Mouse (Mus musculus): ENCODE results near the gene Jdp2.

DNA sequence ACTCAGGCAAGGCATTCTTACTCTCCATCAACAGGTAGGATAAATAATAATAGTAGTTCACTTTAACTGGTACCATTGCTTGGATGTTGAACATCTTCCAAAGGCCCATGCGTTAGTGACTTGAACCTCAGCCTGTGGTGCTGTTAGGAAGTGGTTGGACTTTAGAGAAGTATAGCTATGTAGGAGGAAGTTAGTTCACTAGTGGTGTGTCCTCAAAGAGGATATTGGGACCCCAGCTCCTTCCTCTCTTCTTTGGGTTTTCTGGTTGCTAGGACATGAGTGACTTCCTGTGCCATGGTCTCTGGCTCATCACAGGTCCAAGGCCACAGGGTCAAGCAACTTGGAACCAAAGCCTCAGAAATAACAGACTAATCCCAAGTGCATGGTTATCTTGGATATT, 49.1 kb downstream of the Jdp2 start:
- TF ChIP-seq CTCF (IDR thresholded peaks at IDR 0.05; ENCODE audit: borderline replicate concordance, insufficient read depth, low read depth, low read length) (no peak), POLR2A (IDR thresholded peaks at IDR 0.05; ENCODE audit: borderline replicate concordance, insufficient read depth, low read length) (no peak)
